ENCODE assay signal across 13 mouse cellular contexts in genomic region chr11:105526066-105526465, GRCm38 (mm10).
DNase-seq lines count a peak whose midpoint lies in the region; ATAC-seq and TF ChIP-seq lines count a peak whose summit lies in the region.
"Had no signal": no experiment of that assay in that cellular context is flagged by ENCODE, and none has a peak within 500 bp of the region (broad histone marks: within the 10 kb centered on the region; RNA-seq: fewer than 3 reads in every experiment).

No protein-coding gene starts in this region.

- H3ac ChIP-seq in myocyte (ENCODE audit: control insufficient read depth, insufficient read length) = no peak overlapping the region

- H3K27me3 ChIP-seq in heart, embryonic 11.5 days (ENCODE audit: control insufficient read depth, insufficient read depth, low read length) = no peaks in the 10 kb centered on the region
- H3K27me3 ChIP-seq in embryonic facial prominence, embryonic 14.5 days (replicated peaks; ENCODE audit: control insufficient read depth, insufficient read depth, low read length) = no peaks in the 10 kb centered on the region
- H3K27me3 ChIP-seq in myocyte (ENCODE audit: control insufficient read depth, insufficient read depth, insufficient read length) = no peaks in the 10 kb centered on the region
- H3K27me3 ChIP-seq: hindbrain, embryonic 15.5 days; limb, embryonic 15.5 days; midbrain, embryonic 13.5 days had no signal

- TF ChIP-seq POLR2A in myocyte (IDR thresholded peaks at IDR 0.05; ENCODE audit: insufficient read length, low read depth) = no peak

- H3K79me2 ChIP-seq in myocyte (ENCODE audit: control insufficient read depth, insufficient read depth) = no peaks in the 10 kb centered on the region

- H3K27ac ChIP-seq in heart, embryonic 11.5 days (ENCODE audit: low read depth, low read length) = peak overlapping the region; percentile 31; the same call in 1 of the 2 replicates
- H3K27ac ChIP-seq in left cerebral cortex, adult 2 months = peak overlapping the region; percentile 24; the same call in 1 of the 2 replicates
- peak overlapping the region; percentile 52 for H3K27ac ChIP-seq in embryonic facial prominence, embryonic 14.5 days (replicated peaks; ENCODE audit: low read depth, low read length)
- H3K27ac ChIP-seq: hindbrain, embryonic 15.5 days; layer of hippocampus, adult 2 months; limb, embryonic 15.5 days; liver, embryonic 14.5 days; midbrain, embryonic 13.5 days had no signal

- no peak for DNase-seq in heart, postnatal 36 days
- DNase-seq in left cerebral cortex, adult 2 months (ENCODE audit: extremely low spot score in 1 of 2, low spot score in 2 of 2) = no peak
- DNase-seq in left cerebral cortex, postnatal 25 days (ENCODE audit: low spot score in 2 of 2) = no peak
- no peak for DNase-seq in embryonic facial prominence, embryonic 14.5 days (ENCODE audit: low spot score)
- DNase-seq in embryo, embryonic 10.5 days (ENCODE audit: low spot score) = no peak
- DNase-seq: cerebellum, adult 9-10 months had no signal

- intact Hi-C loops in heart, postnatal 36 days (cut with DNase I) = no loop called here
- intact Hi-C loops in left cerebral cortex, adult 2 months (cut with DNase I) = no loop called here
- intact Hi-C loops in left cerebral cortex, postnatal 25 days (cut with DNase I) = no loop called here

- H3K9ac ChIP-seq in heart, embryonic 11.5 days (ENCODE audit: low read depth, low read length) = no peak overlapping the region
- H3K9ac ChIP-seq in embryonic facial prominence, embryonic 14.5 days (ENCODE audit: low read depth, low read length) = no peak overlapping the region
- H3K9ac ChIP-seq: hindbrain, embryonic 15.5 days; limb, embryonic 15.5 days; liver, embryonic 14.5 days; midbrain, embryonic 13.5 days had no signal

- no peak for TF ChIP-seq CTCF in left cerebral cortex, adult 2 months (IDR thresholded peaks at IDR 0.05)

- peaks cover 9% of the 10 kb centered on the region for H3K4me1 ChIP-seq in heart, embryonic 11.5 days (ENCODE audit: control insufficient read depth, insufficient read depth, low read length)
- peaks cover 25% of the 10 kb centered on the region for H3K4me1 ChIP-seq in embryonic facial prominence, embryonic 14.5 days (ENCODE audit: control insufficient read depth, insufficient read depth, low read length)

- ATAC-seq in heart, embryonic 11.5 days (replicated peaks; ENCODE audit: insufficient number of reproducible peaks, low FRiP score, low TSS enrichment) = no peak
- ATAC-seq in embryonic facial prominence, embryonic 14.5 days (ENCODE audit: low read depth) = no peak
- ATAC-seq: midbrain, embryonic 13.5 days had no signal

- no peak overlapping the region for H3K4me2 ChIP-seq in heart, embryonic 11.5 days
- H3K4me2 ChIP-seq in embryonic facial prominence, embryonic 14.5 days (ENCODE audit: low read depth, low read length) = no peak overlapping the region
- H3K4me2 ChIP-seq in myocyte (ENCODE audit: low read depth) = peak overlapping the region; percentile 2
- H3K4me2 ChIP-seq: hindbrain, embryonic 15.5 days; limb, embryonic 15.5 days; midbrain, embryonic 13.5 days had no signal

- 77% methylated on average over 4 of the region's 4 CpGs for WGBS in heart, embryonic 11.5 days (ENCODE audit: insufficient replicate concordance)
- WGBS in embryonic facial prominence, embryonic 14.5 days = 91% methylated on average over 4 of the region's 4 CpGs

- no peak overlapping the region for H3K4me3 ChIP-seq in heart, embryonic 11.5 days (ENCODE audit: low read depth, low read length)
- no peak overlapping the region for H3K4me3 ChIP-seq in left cerebral cortex, adult 2 months
- no peak overlapping the region for H3K4me3 ChIP-seq in embryonic facial prominence, embryonic 14.5 days (ENCODE audit: low read depth, low read length)
- H3K4me3 ChIP-seq in myocyte = no peak overlapping the region
- H3K4me3 ChIP-seq: hindbrain, embryonic 15.5 days; layer of hippocampus, adult 2 months; limb, embryonic 15.5 days; midbrain, embryonic 13.5 days had no signal

- no peaks in the 10 kb centered on the region for H3K36me3 ChIP-seq in heart, embryonic 11.5 days (ENCODE audit: control insufficient read depth, insufficient read depth, low read length)
- H3K36me3 ChIP-seq in embryonic facial prominence, embryonic 14.5 days (ENCODE audit: control insufficient read depth, insufficient read depth, low read length) = no peaks in the 10 kb centered on the region
- no peaks in the 10 kb centered on the region for H3K36me3 ChIP-seq in myocyte (ENCODE audit: control insufficient read depth, insufficient read depth)
- H3K36me3 ChIP-seq: hindbrain, embryonic 15.5 days; limb, embryonic 15.5 days; midbrain, embryonic 13.5 days had no signal

- H3K9me3 ChIP-seq in heart, embryonic 11.5 days (replicated peaks; ENCODE audit: control insufficient read depth, low read length) = no peaks in the 10 kb centered on the region
- H3K9me3 ChIP-seq in embryonic facial prominence, embryonic 14.5 days (ENCODE audit: control insufficient read depth, low read length) = no peaks in the 10 kb centered on the region
- H3K9me3 ChIP-seq: hindbrain, embryonic 15.5 days; limb, embryonic 15.5 days; midbrain, embryonic 13.5 days had no signal

TF ChIP-seq in myocyte, 11 proteins besides CTCF, POLR2A, EP300 and RAD21:
- no peak for TF ChIP-seq E2F4 (IDR thresholded peaks at IDR 0.05; ENCODE audit: insufficient read depth)
- no peak for TF ChIP-seq TCF3 (IDR thresholded peaks at IDR 0.05; ENCODE audit: insufficient read length, low read depth)
- no peak for TF ChIP-seq POLR2AphosphoS2 (IDR thresholded peaks at IDR 0.05; ENCODE audit: insufficient read length, low read depth)
- TF ChIP-seq USF1 (IDR thresholded peaks at IDR 0.05; ENCODE audit: low read depth) = no peak
